Mouse (Mus musculus) embryonic fibroblast, embryonic 13.5 days (primary cell): Measurements from ENCODE around the gene Lrrc56.

Experiments used
- CTCF ChIP-seq: IDR thresholded peaks from 2 replicates; pipeline ENCODE4 v1.5.1; 2011; ENCODE audit warnings: mild to moderate bottlenecking, control low read depth, low read length, moderate library complexity, borderline replicate concordance; ENCODE audit not compliant: insufficient read depth
- POLR2A ChIP-seq: IDR thresholded peaks from 2 replicates; pipeline ENCODE4 v1.6.1; 2011; ENCODE audit warnings: low read depth, mild to moderate bottlenecking, control low read depth, low read length, moderate library complexity

GRCm38 (mm10) chr7:141213133-141213532 lies 19.2 kb downstream of the Lrrc56 start:
- TF ChIP-seq CTCF (no peak), POLR2A (no peak)
